ENCODE assay signal across 28 mouse cellular contexts in genomic region chr1:161477221-161477620, GRCm38 (mm10). TPM values are rescaled to one million over a fixed set of nuclear protein-coding genes. Genes with fewer than 3 reads are reported as not detected.
DNase-seq lines count a peak whose midpoint lies in the region; ATAC-seq lines count a peak whose summit lies in the region.
"Had no signal": no experiment of that assay in that cellular context is flagged by ENCODE, and none has a peak within 500 bp of the region (broad histone marks: within the 10 kb centered on the region; RNA-seq: fewer than 3 reads in every experiment).

No protein-coding gene starts in this region.

- no peak for ATAC-seq in activated CD4-positive, CD25-positive, alpha-beta regulatory T cell, adult 4 months
- ATAC-seq: CD4-positive, CD25-positive, alpha-beta regulatory T cell, adult 4 months; forebrain, embryonic 15.5 days; hindbrain, postnatal 0 days; Patski had no signal

- intact Hi-C loops in heart, postnatal 14 days (cut with DNase I), result no loop called here

- DNase-seq in heart, adult 11 months, result peak; percentile 74
- no peak for DNase-seq in heart, postnatal 14 days
- peak; percentile 10 for DNase-seq in kidney, postnatal 14 days
- DNase-seq in kidney, adult 18-20 months, result no peak
- DNase-seq in Muller cell, postnatal 12 days (ENCODE audit: inconsistent ontology term), result peak; percentile 19
- peak; percentile 58 for DNase-seq in adipocyte (ENCODE audit: low spot score)
- DNase-seq in natural killer cell, adult 2 months (ENCODE audit: low spot score in 2 of 2), result no peak
- DNase-seq: B cell, adult 2 months; cerebellum, adult 18-20 months; cerebellum, postnatal 14 days; embryo, embryonic 11 days; gastrocnemius, postnatal 36 days; heart, adult 18-20 months; heart, postnatal 10 days had no signal

RNA-seq across cellular contexts. Expression of gene Tnfsf18, which starts 17.2 kb away (rescaled TPM):
- total RNA-seq in heart, postnatal 14 days (2021), result under 1 TPM; 0.10 to 0.12 TPM
- not detected for polyA plus RNA-seq in activated CD4-positive, CD25-positive, alpha-beta regulatory T cell, adult 4 months (2017; shearing (Covaris generic))
- total RNA-seq: common myeloid progenitor, adult 5-6 weeks; G1E; gastrocnemius, postnatal 36 days; heart, postnatal 10 days; hematopoietic stem cell, adult 5-6 weeks had no signal
- polyA plus RNA-seq: CD4-positive, CD25-positive, alpha-beta regulatory T cell, adult 4 months; embryonic facial prominence, embryonic 11.5 days; erythroblast, embryonic 14.5 days; forebrain, embryonic 11.5 days; forebrain, embryonic 15.5 days; G1E; heart, embryonic 10.5 days; hindbrain, embryonic 13.5 days; hindbrain, postnatal 0 days; intestine, embryonic 14.5 days; Patski had no signal

Comparison
In these comparisons a context has a peak if more than half of its experiments do, and no peak if none do; other contexts are left out.
1. DNase-seq: peak in heart, adult 11 months (single experiment), kidney, postnatal 14 days (single experiment), Muller cell, postnatal 12 days (single experiment) and adipocyte (single experiment); none in heart, postnatal 14 days (0 of 2), kidney, adult 18-20 months (single experiment) and natural killer cell, adult 2 months (0 of 2).